Mouse (Mus musculus): ENCODE results near the gene Lpcat2. TPM values are rescaled to one million over a fixed set of nuclear protein-coding genes. Genes with fewer than 3 reads are reported as not detected.

Gene Lpcat2
- total and polyA plus RNA-seq, 2 experiments from 2014 or later = 1.5 to 2.8 TPM

- TF ChIP-seq CTCF (IDR thresholded peaks at IDR 0.05; ENCODE audit: low read depth) (no peak), EP300 (IDR thresholded peaks at IDR 0.05; ENCODE audit: low read depth) (no peak)
- DNase-seq (ENCODE audit: low spot score) (no peak), ATAC-seq (ENCODE audit: insufficient read depth, low read depth) (no peak)
- Histone ChIP-seq H3K36me3 (replicated peaks; ENCODE audit: control insufficient read depth, insufficient read depth, low read length) (no peaks in the 10 kb centered on the region), H3K4me2 (ENCODE audit: low read depth, low read length) (no peak overlapping the region), H3K9me3 (replicated peaks; ENCODE audit: control insufficient read depth, low read length) (no peaks in the 10 kb centered on the region), H3K27ac (ENCODE audit: low read depth) (no peak overlapping the region), H3K9ac (replicated peaks; ENCODE audit: low read depth, low read length) (no peak overlapping the region), H3K4me3 (ENCODE audit: low read depth, low read length) (no peak overlapping the region), H3K27me3 (ENCODE audit: control insufficient read depth, insufficient read depth, low read length) (no peaks in the 10 kb centered on the region), H3K4me1 (ENCODE audit: control insufficient read depth, insufficient read depth) (no peaks in the 10 kb centered on the region)
- WGBS = 78% methylated on average over 3 of the region's 3 CpGs
These were observed 60.9 kb downstream of the Lpcat2 start for GRCm38 (mm10) chr8:92916082-92916481.

- no peak overlapping the region for H3K4me3 ChIP-seq (ENCODE audit: low read depth, low read length)
- no peak for DNase-seq (ENCODE audit: low spot score)
- H3K36me3 ChIP-seq (replicated peaks; ENCODE audit: control insufficient read depth, insufficient read depth, low read length) = no peaks in the 10 kb centered on the region
- no peak overlapping the region for H3K27ac ChIP-seq (ENCODE audit: low read depth)
- no peak overlapping the region for H3K4me2 ChIP-seq (ENCODE audit: low read depth, low read length)
- no peaks in the 10 kb centered on the region for H3K4me1 ChIP-seq (ENCODE audit: control insufficient read depth, insufficient read depth)
- WGBS = 81% methylated on average over 3 of the region's 3 CpGs
- H3K9ac ChIP-seq (replicated peaks; ENCODE audit: low read depth, low read length) = no peak overlapping the region
- no peaks in the 10 kb centered on the region for H3K9me3 ChIP-seq (replicated peaks; ENCODE audit: control insufficient read depth, low read length)
- ATAC-seq (ENCODE audit: insufficient read depth, low read depth) = no peak
- H3K27me3 ChIP-seq (ENCODE audit: control insufficient read depth, insufficient read depth, low read length) = no peaks in the 10 kb centered on the region
- no peak for TF ChIP-seq EP300 (IDR thresholded peaks at IDR 0.05; ENCODE audit: low read depth)
- no peak for TF ChIP-seq CTCF (IDR thresholded peaks at IDR 0.05; ENCODE audit: low read depth)
These were observed 66.6 kb downstream of the Lpcat2 start for GRCm38 (mm10) chr8:92921768-92922167.

GRCm38 (mm10) chr8:92928986-92929385 lies 73.8 kb downstream of the Lpcat2 start:
- DNase-seq (ENCODE audit: low spot score) (no peak), ATAC-seq (ENCODE audit: insufficient read depth, low read depth) (no peak)
- Histone ChIP-seq H3K27me3 (ENCODE audit: control insufficient read depth, insufficient read depth, low read length) (no peaks in the 10 kb centered on the region), H3K27ac (ENCODE audit: low read depth) (no peak overlapping the region), H3K4me3 (ENCODE audit: low read depth, low read length) (no peak overlapping the region), H3K9ac (replicated peaks; ENCODE audit: low read depth, low read length) (no peak overlapping the region), H3K36me3 (replicated peaks; ENCODE audit: control insufficient read depth, insufficient read depth, low read length) (no peaks in the 10 kb centered on the region), H3K9me3 (replicated peaks; ENCODE audit: control insufficient read depth, low read length) (peaks cover 4% of the 10 kb centered on the region; the same call in 1 of the 2 replicates), H3K4me2 (ENCODE audit: low read depth, low read length) (no peak overlapping the region), H3K4me1 (ENCODE audit: control insufficient read depth, insufficient read depth) (no peaks in the 10 kb centered on the region)
- TF ChIP-seq CTCF (IDR thresholded peaks at IDR 0.05; ENCODE audit: low read depth) = no peak
- TF ChIP-seq EP300 (IDR thresholded peaks at IDR 0.05; ENCODE audit: low read depth) = no peak
- 63% methylated on average over 4 of the region's 4 CpGs for WGBS

GRCm38 (mm10) chr8:92938056-92938455 lies 82.9 kb downstream of the Lpcat2 start:
- H3K9me3 ChIP-seq (replicated peaks; ENCODE audit: control insufficient read depth, low read length) = no peaks in the 10 kb centered on the region
- no peak for DNase-seq (ENCODE audit: low spot score)
- no peaks in the 10 kb centered on the region for H3K36me3 ChIP-seq (replicated peaks; ENCODE audit: control insufficient read depth, insufficient read depth, low read length)
- H3K27me3 ChIP-seq (ENCODE audit: control insufficient read depth, insufficient read depth, low read length) = no peaks in the 10 kb centered on the region
- no peak overlapping the region for H3K9ac ChIP-seq (replicated peaks; ENCODE audit: low read depth, low read length)
- H3K4me3 ChIP-seq (ENCODE audit: low read depth, low read length) = no peak overlapping the region
- 64% methylated on average over 4 of the region's 4 CpGs for WGBS
- ATAC-seq (ENCODE audit: insufficient read depth, low read depth) = no peak
- no peak overlapping the region for H3K4me2 ChIP-seq (ENCODE audit: low read depth, low read length)
- no peak overlapping the region for H3K27ac ChIP-seq (ENCODE audit: low read depth)
- no peaks in the 10 kb centered on the region for H3K4me1 ChIP-seq (ENCODE audit: control insufficient read depth, insufficient read depth)
- TF ChIP-seq CTCF (IDR thresholded peaks at IDR 0.05; ENCODE audit: low read depth) = no peak
- TF ChIP-seq EP300 (IDR thresholded peaks at IDR 0.05; ENCODE audit: low read depth) = no peak

GRCm38 (mm10) chr8:92949071-92949470 lies 93.9 kb downstream of the Lpcat2 start:
- Histone ChIP-seq H3K36me3 (replicated peaks; ENCODE audit: control insufficient read depth, insufficient read depth, low read length) (no peaks in the 10 kb centered on the region), H3K9me3 (replicated peaks; ENCODE audit: control insufficient read depth, low read length) (no peaks in the 10 kb centered on the region), H3K9ac (replicated peaks; ENCODE audit: low read depth, low read length) (no peak overlapping the region), H3K4me1 (ENCODE audit: control insufficient read depth, insufficient read depth) (no peaks in the 10 kb centered on the region), H3K27me3 (ENCODE audit: control insufficient read depth, insufficient read depth, low read length) (0 out of 2 replicates have a peak, but pooled peaks cover 3% of the 10 kb centered on the region), H3K4me2 (ENCODE audit: low read depth, low read length) (no peak overlapping the region), H3K4me3 (ENCODE audit: low read depth, low read length) (no peak overlapping the region), H3K27ac (ENCODE audit: low read depth) (no peak overlapping the region)
- TF ChIP-seq EP300 (IDR thresholded peaks at IDR 0.05; ENCODE audit: low read depth) (no peak), CTCF (IDR thresholded peaks at IDR 0.05; ENCODE audit: low read depth) (no peak)
- no peak for DNase-seq (ENCODE audit: low spot score)
- WGBS = 72% methylated on average over 4 of the region's 4 CpGs
- no peak for ATAC-seq (ENCODE audit: insufficient read depth, low read depth)

GRCm38 (mm10) chr8:92950639-92951371 lies 95.7 kb downstream of the Lpcat2 start:
- Histone ChIP-seq H3K9ac (replicated peaks; ENCODE audit: low read depth, low read length) (no peak overlapping the region), H3K36me3 (replicated peaks; ENCODE audit: control insufficient read depth, insufficient read depth, low read length) (no peaks in the 10 kb centered on the region), H3K9me3 (replicated peaks; ENCODE audit: control insufficient read depth, low read length) (no peaks in the 10 kb centered on the region), H3K27me3 (ENCODE audit: control insufficient read depth, insufficient read depth, low read length) (0 out of 2 replicates have a peak, but pooled peaks cover under 1% of the 10 kb centered on the region), H3K27ac (ENCODE audit: low read depth) (no peak overlapping the region), H3K4me1 (ENCODE audit: control insufficient read depth, insufficient read depth) (no peaks in the 10 kb centered on the region), H3K4me2 (ENCODE audit: low read depth, low read length) (no peak overlapping the region), H3K4me3 (ENCODE audit: low read depth, low read length) (no peak overlapping the region)
- no peak for ATAC-seq (ENCODE audit: insufficient read depth, low read depth)
- 72% methylated on average over 12 of the region's 12 CpGs for WGBS
- DNase-seq (ENCODE audit: low spot score) = no peak
- TF ChIP-seq EP300 (IDR thresholded peaks at IDR 0.05; ENCODE audit: low read depth) (no peak), CTCF (IDR thresholded peaks at IDR 0.05; ENCODE audit: low read depth) (no peak)

Measured in heart, postnatal 0 days (tissue).